Mouse (Mus musculus) monocyte, adult 59 days (primary cell): ENCODE measurements around the gene Grk5. TPM values are rescaled to one million over a fixed set of nuclear protein-coding genes. Genes with fewer than 3 reads are reported as not detected.

Experiments
- total RNA-seq, 2 experiments: library from RNA; stranded (reverse); gene quantifications; one replicate each; pipeline ENCODE4 v1.2.4; 2023

The Grk5 gene
- total RNA-seq, result 100 to 1,000 TPM; 105 to 115 TPM

DNA sequence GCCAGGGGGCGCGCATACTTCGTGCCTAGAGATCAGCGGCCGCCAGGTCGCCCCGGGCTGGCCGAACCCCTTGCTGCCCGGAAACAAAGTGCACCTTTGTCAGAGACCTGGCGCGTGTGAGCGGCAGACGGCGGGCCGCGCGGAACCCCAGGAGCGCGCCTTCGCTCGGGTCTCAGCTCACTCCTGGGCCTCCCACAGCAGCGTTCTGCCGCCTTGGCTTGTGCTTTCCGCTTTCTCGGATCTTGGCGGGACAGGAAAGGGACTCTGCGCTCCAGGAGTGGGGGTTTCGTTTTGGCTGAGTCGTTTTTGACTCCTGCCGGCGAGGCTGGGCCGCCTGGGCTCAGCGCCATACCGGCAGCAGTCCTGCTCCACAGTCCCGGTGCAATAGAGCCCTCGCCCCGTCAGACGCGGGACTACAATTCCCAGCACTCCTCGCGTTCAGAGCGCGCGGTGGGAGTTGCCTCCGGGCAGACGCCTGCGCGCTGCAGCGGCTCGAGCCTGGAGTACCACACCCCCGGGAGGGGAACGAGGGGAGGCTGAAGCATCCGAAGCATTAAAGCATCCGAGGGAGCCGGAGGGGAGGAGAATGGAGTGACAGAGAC, at the start of gene Grk5:
Gene Grk5 (plus strand): TSS at position 36 of the 602 bp plus-strand sequence.

DNA sequence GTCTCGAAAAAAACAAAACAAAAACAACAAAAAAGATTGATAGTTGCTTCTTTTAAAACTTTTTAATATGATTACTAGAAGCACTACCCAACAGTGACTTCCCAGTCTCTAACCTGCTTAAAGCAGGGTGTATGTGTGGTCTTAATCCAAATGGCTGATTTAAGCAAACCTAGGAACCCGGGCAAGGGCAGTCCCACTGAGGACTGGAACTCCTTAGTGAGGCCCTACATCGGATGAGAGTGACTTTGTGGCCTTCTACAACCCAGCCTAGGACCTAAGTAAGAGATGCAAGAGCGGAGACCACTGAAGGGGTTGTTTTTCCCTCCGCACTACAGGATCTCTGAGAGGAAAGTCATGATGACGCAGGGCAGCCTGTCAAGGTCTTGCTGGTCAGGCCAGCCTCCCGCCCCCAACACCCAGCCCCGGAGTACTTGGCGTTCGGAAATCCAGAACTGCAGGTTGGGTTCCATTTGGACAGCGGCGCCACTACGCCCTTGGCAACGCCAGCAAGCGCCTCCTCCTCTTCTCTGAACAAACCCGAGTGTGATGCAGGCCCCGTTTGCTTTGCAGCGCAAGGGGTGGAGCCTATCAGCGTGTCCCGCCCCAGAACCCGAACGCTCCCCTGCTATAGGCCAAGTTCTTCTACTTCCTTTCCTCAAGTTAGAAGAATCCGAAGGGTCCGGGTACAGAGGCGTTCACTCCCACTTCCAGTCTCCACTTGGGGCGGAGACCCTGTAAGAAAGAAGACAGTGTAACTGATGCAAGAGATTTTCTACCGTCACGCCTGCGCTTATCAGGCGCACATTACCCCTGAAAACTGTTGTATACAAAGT, 28.5 kb upstream of the Grk5 start, which contains the start of gene Sfxn4:
Gene Sfxn4 (minus strand): TSS at position 612 of the 833 bp plus-strand sequence.

DNA sequence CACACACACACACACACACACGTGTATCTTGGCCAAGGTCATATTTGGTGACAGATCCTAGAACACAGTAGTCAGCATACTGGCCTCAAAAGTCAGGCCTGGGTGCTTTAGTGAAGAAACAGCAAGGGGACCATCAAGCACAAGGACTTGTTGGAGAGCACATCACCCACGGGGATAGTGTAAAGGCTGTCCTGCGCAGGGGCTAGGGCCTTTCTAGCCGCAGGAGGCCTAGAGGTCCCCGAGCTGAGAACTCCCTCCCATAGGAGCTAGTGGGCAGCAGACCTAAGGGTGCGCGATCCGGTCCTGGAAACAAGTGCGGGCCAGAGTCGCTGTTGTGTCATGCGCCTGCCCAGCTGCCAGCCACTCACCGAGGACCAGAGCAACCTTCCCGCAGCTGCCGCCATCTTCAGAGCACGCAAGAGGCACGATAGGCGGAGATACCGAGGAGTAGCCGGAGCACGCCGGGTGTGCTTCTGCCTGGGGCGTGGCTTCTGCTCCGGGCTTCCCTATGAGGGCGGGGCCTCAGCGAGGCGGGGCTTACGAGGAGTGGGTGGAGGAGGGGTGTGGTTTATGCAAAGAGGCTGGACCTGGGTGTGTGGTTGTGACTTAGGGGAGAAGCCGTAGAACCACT, 15.4 kb upstream of the Grk5 start, which contains the start of gene Prdx3:
Gene Prdx3 (minus strand): TSS at position 493 of the 631 bp plus-strand sequence.

DNA sequence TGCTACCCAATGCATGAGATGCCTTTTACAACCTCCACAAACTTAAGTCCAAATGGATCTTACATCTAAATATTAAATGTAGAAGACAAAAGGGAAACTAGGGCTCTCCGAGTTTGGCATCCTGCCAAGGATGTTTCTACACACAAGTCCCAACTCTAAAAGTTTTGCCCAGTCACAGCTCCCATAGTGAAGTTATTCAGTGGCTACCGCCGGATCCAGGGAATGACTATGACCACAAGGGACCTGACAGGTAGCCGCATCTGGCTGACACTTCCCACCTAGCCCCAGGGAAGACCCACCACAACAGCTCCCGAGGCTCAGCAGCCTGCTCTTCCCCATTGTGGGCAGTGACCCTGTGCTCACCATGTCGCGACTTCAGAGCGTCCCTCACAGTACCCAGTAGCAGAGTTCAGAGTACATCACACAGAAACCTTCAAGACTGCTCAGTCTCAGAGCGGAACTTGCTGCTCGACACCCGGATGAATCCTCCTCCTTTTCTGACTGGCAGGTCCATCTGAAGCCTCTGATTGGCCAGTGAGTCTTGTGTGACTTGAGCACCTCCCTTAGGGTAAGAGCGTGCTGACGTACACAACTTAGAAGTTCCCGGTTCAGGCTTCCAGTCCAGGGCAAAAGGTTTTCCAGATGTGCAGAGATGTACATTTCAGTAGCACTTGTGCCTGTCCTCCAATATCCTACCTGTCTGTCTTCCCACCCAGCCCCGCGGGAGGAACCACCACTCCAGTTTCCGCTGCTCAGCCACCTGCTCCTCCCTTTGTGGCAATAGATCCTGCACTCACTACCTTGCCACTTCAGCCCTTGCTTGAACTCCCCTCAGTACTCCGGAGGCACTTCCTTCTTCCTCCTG, 251.0 kb downstream of the Grk5 start, which contains the start of gene Zfp950:
Gene Zfp950 (minus strand): TSS at position 499 of the 865 bp plus-strand sequence.

Other genes with a start within 250 kb of the Grk5 start
- gene Nanos1, start 133.8 kb upstream of the Grk5 start, total RNA-seq, result under 1 TPM; 0.39 to 0.46 TPM
- gene Eif3a, start 99.1 kb upstream of the Grk5 start, total RNA-seq, result 100 to 1,000 TPM; 178 to 212 TPM
- 10 to 100 TPM; 34.6 to 43.2 TPM for gene Fam45a, start 78.2 kb upstream of the Grk5 start, total RNA-seq
- under 1 TPM; 0.67 to 0.92 TPM for gene Sfxn4, start 28.3 kb upstream of the Grk5 start, total RNA-seq
- 10 to 100 TPM; 46.3 to 50.9 TPM for gene Prdx3, start 15.2 kb upstream of the Grk5 start, total RNA-seq